In genomic region chr7:101834903-101835302, GRCm38 (mm10) we compare ENCODE assay signal across 10 mouse cellular contexts. TPM values are rescaled to one million over a fixed set of nuclear protein-coding genes. Genes with fewer than 3 reads are reported as not detected.
DNase-seq lines count a peak whose midpoint lies in the region; ATAC-seq and TF ChIP-seq lines count a peak whose summit lies in the region.
"Had no signal": no experiment of that assay in that cellular context is flagged by ENCODE, and none has a peak within 500 bp of the region (broad histone marks: within the 10 kb centered on the region; RNA-seq: fewer than 3 reads in every experiment).

No protein-coding gene starts in this region.

- peak overlapping the region; percentile 90 for H3K4me2 ChIP-seq in kidney, postnatal 0 days (ENCODE audit: low read length)
- peak overlapping the region; percentile 80 for H3K4me2 ChIP-seq in embryonic facial prominence, embryonic 15.5 days (replicated peaks)
- peak overlapping the region; percentile 99; the same call in 1 of the 2 replicates for H3K4me2 ChIP-seq in hindbrain, embryonic 16.5 days (ENCODE audit: low read length)
- peak overlapping the region; percentile 98 for H3K4me2 ChIP-seq in neural tube, embryonic 13.5 days

- H3K4me3 ChIP-seq in kidney, postnatal 0 days (replicated peaks; ENCODE audit: low read depth, low read length), result 0 out of 2 replicates have a peak overlapping the region, but pooled peaks have one; percentile 84
- H3K4me3 ChIP-seq in embryonic facial prominence, embryonic 15.5 days (replicated peaks), result peak overlapping the region; percentile 71
- H3K4me3 ChIP-seq in hindbrain, embryonic 16.5 days (ENCODE audit: low read length), result no peak overlapping the region
- H3K4me3 ChIP-seq in neural tube, embryonic 13.5 days, result peak overlapping the region; percentile 54
- H3K4me3 ChIP-seq: erythroblast, embryonic 14.5 days; liver, embryonic 15.5 days had no signal

- TF ChIP-seq CTCF in kidney, postnatal 0 days (IDR thresholded peaks at IDR 0.05; ENCODE audit: low read depth), result no peak

- no peak for ATAC-seq in kidney, postnatal 0 days (replicated peaks; ENCODE audit: low FRiP score, low read depth)
- no peak for ATAC-seq in embryonic facial prominence, embryonic 15.5 days (ENCODE audit: insufficient number of reproducible peaks, low FRiP score, low TSS enrichment, low read depth)
- no peak for ATAC-seq in hindbrain, embryonic 16.5 days
- no peak for ATAC-seq in neural tube, embryonic 13.5 days (ENCODE audit: low read depth)

- no peak for DNase-seq in kidney, postnatal 0 days (ENCODE audit: low spot score)
- DNase-seq in kidney, adult 11 months, result no peak
- no peak for DNase-seq in spleen, postnatal 36 days (ENCODE audit: low spot score in 2 of 2)
- no peak for DNase-seq in B cell, adult 2 months
- DNase-seq: kidney, postnatal 14 days had no signal

- H3K36me3 ChIP-seq in kidney, postnatal 0 days (ENCODE audit: insufficient read depth, low read length), result peaks cover 39% of the 10 kb centered on the region
- peaks cover 38% of the 10 kb centered on the region for H3K36me3 ChIP-seq in embryonic facial prominence, embryonic 15.5 days
- peaks cover 7% of the 10 kb centered on the region; the same call in 1 of the 2 replicates for H3K36me3 ChIP-seq in hindbrain, embryonic 16.5 days (ENCODE audit: control insufficient read depth, insufficient read depth, low read length)
- peaks cover 23% of the 10 kb centered on the region for H3K36me3 ChIP-seq in neural tube, embryonic 13.5 days

- peaks cover 15% of the 10 kb centered on the region; the same call in 1 of the 2 replicates for H3K4me1 ChIP-seq in kidney, postnatal 0 days (replicated peaks; ENCODE audit: insufficient read depth, low read length)
- peaks cover 44% of the 10 kb centered on the region for H3K4me1 ChIP-seq in embryonic facial prominence, embryonic 15.5 days
- peaks cover 21% of the 10 kb centered on the region for H3K4me1 ChIP-seq in hindbrain, embryonic 16.5 days (ENCODE audit: control insufficient read depth, insufficient read depth, low read depth, low read length)
- H3K4me1 ChIP-seq in neural tube, embryonic 13.5 days (replicated peaks), result peaks cover 52% of the 10 kb centered on the region

- 57% methylated on average over 3 of the region's 3 CpGs for WGBS in kidney, postnatal 0 days
- whole genome bisulfite sequencing in embryonic facial prominence, embryonic 15.5 days, result 65% methylated on average over 3 of the region's 3 CpGs
- WGBS in hindbrain, embryonic 16.5 days, result 53% methylated on average over 3 of the region's 3 CpGs
- 56% methylated on average over 3 of the region's 3 CpGs for WGBS in neural tube, embryonic 13.5 days

- H3K27ac ChIP-seq in kidney, postnatal 0 days, result no peak overlapping the region
- H3K27ac ChIP-seq in embryonic facial prominence, embryonic 15.5 days (replicated peaks), result peak overlapping the region; percentile 95
- H3K27ac ChIP-seq in hindbrain, embryonic 16.5 days (ENCODE audit: low read depth, low read length), result no peak overlapping the region
- 0 out of 2 replicates have a peak overlapping the region, but pooled peaks have one; percentile 11 for H3K27ac ChIP-seq in neural tube, embryonic 13.5 days (replicated peaks)
- H3K27ac ChIP-seq: liver, embryonic 15.5 days had no signal

- H3K9ac ChIP-seq in kidney, postnatal 0 days (ENCODE audit: low read depth, low read length), result no peak overlapping the region
- H3K9ac ChIP-seq in embryonic facial prominence, embryonic 15.5 days, result no peak overlapping the region
- H3K9ac ChIP-seq in hindbrain, embryonic 16.5 days (ENCODE audit: low read depth, low read length), result no peak overlapping the region
- H3K9ac ChIP-seq in neural tube, embryonic 13.5 days, result no peak overlapping the region
- H3K9ac ChIP-seq: liver, embryonic 15.5 days had no signal

- no peaks in the 10 kb centered on the region for H3K27me3 ChIP-seq in kidney, postnatal 0 days (ENCODE audit: insufficient read depth, low read length)
- no peaks in the 10 kb centered on the region for H3K27me3 ChIP-seq in embryonic facial prominence, embryonic 15.5 days
- no peaks in the 10 kb centered on the region for H3K27me3 ChIP-seq in hindbrain, embryonic 16.5 days (replicated peaks; ENCODE audit: control insufficient read depth, insufficient read depth, low read length)
- H3K27me3 ChIP-seq in neural tube, embryonic 13.5 days, result no peaks in the 10 kb centered on the region; the same call in 1 of the 2 replicates

- no peaks in the 10 kb centered on the region for H3K9me3 ChIP-seq in kidney, postnatal 0 days (replicated peaks; ENCODE audit: low read length)
- no peaks in the 10 kb centered on the region for H3K9me3 ChIP-seq in embryonic facial prominence, embryonic 15.5 days (replicated peaks)
- H3K9me3 ChIP-seq in hindbrain, embryonic 16.5 days (ENCODE audit: control insufficient read depth, low read length), result no peaks in the 10 kb centered on the region
- no peaks in the 10 kb centered on the region for H3K9me3 ChIP-seq in neural tube, embryonic 13.5 days
- H3K9me3 ChIP-seq: liver, embryonic 15.5 days had no signal

RNA-seq across cellular contexts. Expression of gene Inppl1, which starts 3.1 kb away (rescaled TPM):
- polyA plus RNA-seq in kidney, postnatal 0 days (2015; fragmentation: Nextera tagmentation; extraction: Ambion mirVana), result 34.5 and 35.6 TPM in 2 replicates
- 48.0 and 57.4 TPM in 2 replicates for polyA plus RNA-seq in embryonic facial prominence, embryonic 15.5 days (2015; fragmentation: Nextera tagmentation; extraction: Ambion mirVana)
- polyA plus RNA-seq in hindbrain, embryonic 16.5 days (2015; fragmentation: Nextera tagmentation; extraction: Ambion mirVana), result 9.3 and 14.3 TPM in 2 replicates
- 17.4 and 22.2 TPM in 2 replicates for polyA plus RNA-seq in neural tube, embryonic 13.5 days (2015; fragmentation: Nextera tagmentation; extraction: Ambion mirVana)

RNA-seq across cellular contexts. Expression of gene Phox2a, which starts 16.8 kb away (rescaled TPM):
- polyA plus RNA-seq in kidney, postnatal 0 days (2015; fragmentation: Nextera tagmentation; extraction: Ambion mirVana), result 0.13 and 0.19 TPM in 2 replicates
- 0.34 and 0.45 TPM in 2 replicates for polyA plus RNA-seq in embryonic facial prominence, embryonic 15.5 days (2015; fragmentation: Nextera tagmentation; extraction: Ambion mirVana)
- polyA plus RNA-seq in hindbrain, embryonic 16.5 days (2015; fragmentation: Nextera tagmentation; extraction: Ambion mirVana), result 1.1 and 1.8 TPM in 2 replicates
- polyA plus RNA-seq in neural tube, embryonic 13.5 days (2015; fragmentation: Nextera tagmentation; extraction: Ambion mirVana), result 1.1 and 2.3 TPM in 2 replicates
- polyA plus RNA-seq: erythroblast, embryonic 14.5 days; liver, embryonic 15.5 days had no signal

RNA-seq across cellular contexts. Expression of gene Folr2, which starts 22.1 kb away (rescaled TPM):
- 1.1 and 1.4 TPM in 2 replicates for polyA plus RNA-seq in kidney, postnatal 0 days (2015; fragmentation: Nextera tagmentation; extraction: Ambion mirVana)
- polyA plus RNA-seq in embryonic facial prominence, embryonic 15.5 days (2015; fragmentation: Nextera tagmentation; extraction: Ambion mirVana), result 3.5 and 4.2 TPM in 2 replicates
- 1.5 and 2.5 TPM in 2 replicates for polyA plus RNA-seq in hindbrain, embryonic 16.5 days (2015; fragmentation: Nextera tagmentation; extraction: Ambion mirVana)
- polyA plus RNA-seq in neural tube, embryonic 13.5 days (2015; fragmentation: Nextera tagmentation; extraction: Ambion mirVana), result 2.3 and 3.3 TPM in 2 replicates
- polyA plus RNA-seq: erythroblast, embryonic 14.5 days had no signal

RNA-seq across cellular contexts. Expression of gene Anapc15, which starts 28.6 kb away (rescaled TPM):
- 47.2 and 50.2 TPM in 2 replicates for polyA plus RNA-seq in kidney, postnatal 0 days (2015; fragmentation: Nextera tagmentation; extraction: Ambion mirVana)
- polyA plus RNA-seq in embryonic facial prominence, embryonic 15.5 days (2015; fragmentation: Nextera tagmentation; extraction: Ambion mirVana), result 56.6 and 61.0 TPM in 2 replicates
- polyA plus RNA-seq in hindbrain, embryonic 16.5 days (2015; fragmentation: Nextera tagmentation; extraction: Ambion mirVana), result 72.2 and 72.7 TPM in 2 replicates
- 72.7 and 81.9 TPM in 2 replicates for polyA plus RNA-seq in neural tube, embryonic 13.5 days (2015; fragmentation: Nextera tagmentation; extraction: Ambion mirVana)

RNA-seq across cellular contexts. Expression of gene Folr1, which starts 35.7 kb away (rescaled TPM):
- polyA plus RNA-seq in kidney, postnatal 0 days (2015; fragmentation: Nextera tagmentation; extraction: Ambion mirVana), result 164 and 166 TPM in 2 replicates
- 0.35 and 0.81 TPM in 2 replicates for polyA plus RNA-seq in embryonic facial prominence, embryonic 15.5 days (2015; fragmentation: Nextera tagmentation; extraction: Ambion mirVana)
- polyA plus RNA-seq in hindbrain, embryonic 16.5 days (2015; fragmentation: Nextera tagmentation; extraction: Ambion mirVana), result 60.3 and 70.1 TPM in 2 replicates
- polyA plus RNA-seq in neural tube, embryonic 13.5 days (2015; fragmentation: Nextera tagmentation; extraction: Ambion mirVana), result 0.77 and 4.3 TPM in 2 replicates
- polyA plus RNA-seq: erythroblast, embryonic 14.5 days had no signal

Comparison
In these comparisons a context has a peak if more than half of its experiments do, and no peak if none do; other contexts are left out.
1. H3K27ac ChIP-seq: peak in embryonic facial prominence, embryonic 15.5 days (single experiment) and neural tube, embryonic 13.5 days (single experiment); none in kidney, postnatal 0 days (single experiment) and hindbrain, embryonic 16.5 days (single experiment).
2. Peak in every context shown above with its lines, with median percentiles within 50 percentile points of each other: H3K4me2 ChIP-seq.